Mouse (Mus musculus) kidney, adult 2 months (tissue): ENCODE measurements at regions not wholly inside any gene's neighbourhood (a gene's known extent, or its start where the extent isn't known, plus 50 kb on each side); places are given as distances from the start of the nearest gene placed in this dataset.

ENCODE experiments used
- CTCF ChIP-seq: fragments of 200-500 bp; conservative IDR thresholded peaks from 2 replicates; pipeline ENCODE4 v1.5.1; 2011; ENCODE audit warnings: low read depth, mild to moderate bottlenecking, control low read depth, low read length, moderate library complexity, mixed read lengths; ENCODE audit not compliant: insufficient read depth, insufficient read length
- POLR2A ChIP-seq: fragments of 200-500 bp; IDR thresholded peaks from one replicate; pipeline ENCODE4 v1.6.1; 2011; ENCODE audit warnings: low read depth, low read length, control low read depth

GRCm38 (mm10) chrX:169450159-169450558 lies 130.0 kb upstream of the Hccs start:
- TF ChIP-seq POLR2A (no peak), CTCF (no peak)
